Mouse (Mus musculus): Measurements from ENCODE around the gene Slc25a45.

Gene Slc25a45

GRCm38 (mm10) chr19:5887234-5887815 lies 9.7 kb downstream of the Slc25a45 start:
- DNase-seq (ENCODE audit: inconsistent age in 2 of 2, low spot score in 1 of 2) = no peak

DNA sequence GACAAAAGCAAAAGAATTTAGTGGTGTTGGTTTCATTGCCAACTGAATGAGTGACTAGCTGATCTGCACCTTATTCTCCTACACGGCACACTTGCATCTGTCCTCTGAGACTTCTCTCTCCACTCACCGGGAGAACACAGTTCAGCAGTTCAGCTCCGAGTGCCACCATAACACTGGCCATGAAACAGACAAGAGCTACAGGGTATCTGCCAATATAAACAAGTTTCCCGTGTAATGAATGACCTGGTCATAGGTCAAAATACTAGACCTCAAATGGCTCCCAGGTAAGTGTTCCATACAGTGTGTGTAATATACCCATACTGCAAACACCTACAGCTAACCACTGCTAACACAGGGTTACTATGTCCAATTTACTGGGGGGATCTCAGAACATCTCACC lies 11.6 kb downstream of the Slc25a45 start:
- no peak for DNase-seq (ENCODE audit: inconsistent age in 2 of 2, low spot score in 1 of 2)

GRCm38 (mm10) chr19:5891521-5892258 lies 14.1 kb downstream of the Slc25a45 start:
- DNase-seq (ENCODE audit: inconsistent age in 2 of 2, low spot score in 1 of 2) = no peak

- no peak for DNase-seq (ENCODE audit: inconsistent age in 2 of 2, low spot score in 1 of 2)
Observed at GRCm38 (mm10) chr19:5892262-5892661, 14.7 kb downstream of the Slc25a45 start.

DNA sequence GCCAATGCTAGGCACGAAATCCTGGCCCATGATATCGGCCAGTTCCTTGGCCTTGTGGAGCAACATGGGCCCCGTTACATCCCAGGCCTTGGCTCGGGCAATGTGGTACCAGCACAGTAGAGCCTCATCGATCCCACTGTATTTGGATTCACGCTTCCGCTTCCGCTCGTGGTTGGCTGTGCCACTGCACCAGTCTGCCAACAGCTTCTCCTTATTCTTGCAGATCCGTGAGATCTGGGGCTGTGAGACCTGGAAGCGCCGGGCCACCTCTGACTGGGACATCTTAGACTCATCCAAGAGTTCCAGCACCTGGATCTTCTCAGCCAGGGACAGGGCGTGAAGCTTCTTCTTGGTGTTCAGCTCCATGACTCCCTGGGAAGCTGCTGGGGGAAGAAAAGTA lies 15.1 kb downstream of the Slc25a45 start:
- DNase-seq (ENCODE audit: inconsistent age in 2 of 2, low spot score in 1 of 2) = no peak

GRCm38 (mm10) chr19:5893282-5894001 lies 15.8 kb downstream of the Slc25a45 start:
- no peak for DNase-seq (ENCODE audit: inconsistent age in 2 of 2, low spot score in 1 of 2)

GRCm38 (mm10) chr19:5894002-5894678 lies 16.5 kb downstream of the Slc25a45 start, which contains the start of gene Tigd3:
Gene Tigd3, minus strand, starts transcription at chr19:5894149.
- peak; percentile 94 to 98 for DNase-seq (ENCODE audit: inconsistent age in 2 of 2, low spot score in 1 of 2)

GRCm38 (mm10) chr19:5907275-5907674 lies 29.7 kb downstream of the Slc25a45 start:
- no peak for DNase-seq (ENCODE audit: inconsistent age in 2 of 2, low spot score in 1 of 2)

GRCm38 (mm10) chr19:5910221-5910620 lies 32.6 kb downstream of the Slc25a45 start:
- DNase-seq (ENCODE audit: inconsistent age in 2 of 2, low spot score in 1 of 2) = no peak

DNA sequence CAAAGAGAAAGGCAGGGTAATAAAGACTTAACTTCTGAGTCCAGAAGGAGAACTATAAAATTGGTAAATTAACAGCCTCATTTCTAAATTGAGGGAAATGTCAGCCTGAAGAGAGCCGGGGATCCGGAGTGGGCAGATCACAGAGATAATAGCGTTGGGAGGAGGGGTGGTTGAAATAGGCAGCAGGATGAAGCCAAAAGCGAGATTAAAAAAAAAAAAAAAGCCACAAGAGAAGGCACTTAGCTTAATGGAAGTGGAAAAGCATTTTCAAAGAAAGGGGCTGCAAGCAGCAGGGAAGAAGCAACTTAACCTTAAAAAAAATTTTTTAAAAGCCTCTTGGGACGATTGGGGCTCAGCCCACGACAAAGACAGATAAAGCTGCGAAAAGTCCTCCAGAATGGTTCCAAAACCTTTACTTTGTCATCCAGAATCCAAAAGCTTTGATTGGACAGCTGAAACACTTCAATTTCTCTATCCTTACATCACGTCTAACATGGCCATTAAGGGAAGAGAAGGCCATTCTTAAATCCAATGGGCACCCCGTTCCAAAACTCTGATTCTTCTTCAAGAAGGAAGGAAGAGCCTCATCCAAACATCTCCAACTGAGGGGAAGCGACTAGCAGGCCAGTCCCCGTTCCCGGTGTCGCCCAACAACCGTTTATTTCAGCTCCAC lies 34.0 kb downstream of the Slc25a45 start:
- no peak for DNase-seq (ENCODE audit: inconsistent age in 2 of 2, low spot score in 1 of 2)

DNA sequence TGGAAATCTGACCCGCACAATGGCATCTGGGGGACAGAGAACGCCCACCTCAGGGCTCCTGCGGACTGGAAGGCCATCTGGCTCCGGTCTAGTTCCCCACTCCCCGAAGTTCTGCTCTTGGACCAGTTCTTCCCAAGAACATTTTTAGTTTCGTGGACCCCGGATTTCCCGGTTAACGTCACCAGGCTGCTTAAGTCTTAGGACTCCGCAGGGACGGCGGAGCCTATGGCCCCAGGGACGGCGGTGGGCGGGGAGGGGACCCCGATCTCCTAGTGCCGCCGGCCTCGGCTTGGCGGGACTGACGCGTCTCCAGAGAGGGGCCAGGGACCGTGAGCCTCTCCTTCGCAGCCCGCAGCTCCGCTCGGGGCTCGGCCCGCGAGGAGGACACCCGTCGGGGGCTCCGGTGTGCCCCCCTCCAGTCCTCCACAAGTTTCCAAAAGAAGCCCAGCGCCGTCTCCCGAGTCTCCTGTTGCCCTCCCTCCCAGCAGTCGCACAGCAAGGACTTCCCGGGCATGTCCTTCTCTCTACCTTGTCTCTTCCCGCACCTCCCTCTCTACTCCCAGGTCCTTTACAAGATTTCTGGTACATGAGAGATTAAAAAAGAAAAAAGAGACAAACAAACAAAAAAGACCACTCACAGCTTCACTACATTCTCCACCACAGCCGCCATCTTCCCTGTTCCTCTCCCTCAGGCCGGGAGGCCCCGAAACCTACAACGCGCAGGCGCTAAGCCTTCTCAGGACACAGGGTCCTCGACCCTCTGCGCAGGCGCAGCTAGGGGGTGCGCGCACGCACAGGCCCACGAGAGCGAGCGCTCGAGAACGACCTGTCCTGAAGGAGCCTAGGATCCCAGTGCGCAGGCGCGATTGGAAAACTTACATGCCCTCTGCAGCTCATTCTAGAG lies 34.7 kb downstream of the Slc25a45 start:
- DNase-seq (ENCODE audit: inconsistent age in 2 of 2, low spot score in 1 of 2) = peak; percentile 99

- no peak for DNase-seq (ENCODE audit: inconsistent age in 2 of 2, low spot score in 1 of 2)
Observed at GRCm38 (mm10) chr19:5913007-5913719, 35.6 kb downstream of the Slc25a45 start, which contains the start of gene Dpf2. Gene Dpf2, minus strand, starts transcription at chr19:5913010.

DNA sequence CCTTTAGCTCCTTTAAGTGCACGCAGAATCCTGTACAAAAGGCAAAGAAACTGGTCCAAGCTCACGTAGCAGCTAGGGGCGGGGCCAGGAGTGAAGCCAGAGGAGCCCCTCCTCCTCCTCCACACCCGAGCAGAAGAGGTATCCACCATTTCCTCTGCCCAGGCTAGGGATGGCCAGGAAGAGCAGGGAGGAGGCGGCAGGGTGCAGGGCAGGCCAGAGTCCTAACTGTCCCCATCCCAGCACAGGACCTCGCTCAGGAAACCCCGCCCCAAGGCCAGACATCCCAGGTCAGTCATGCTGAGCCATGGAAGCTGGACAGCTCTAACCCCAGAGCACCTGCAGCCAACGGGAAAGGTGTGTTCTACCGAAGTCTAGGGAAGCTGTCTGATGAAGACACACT lies 44.1 kb downstream of the Slc25a45 start:
- peak in 1 of 2 experiments; percentile 52 for DNase-seq (ENCODE audit: inconsistent age in 2 of 2, low spot score in 1 of 2)

DNA sequence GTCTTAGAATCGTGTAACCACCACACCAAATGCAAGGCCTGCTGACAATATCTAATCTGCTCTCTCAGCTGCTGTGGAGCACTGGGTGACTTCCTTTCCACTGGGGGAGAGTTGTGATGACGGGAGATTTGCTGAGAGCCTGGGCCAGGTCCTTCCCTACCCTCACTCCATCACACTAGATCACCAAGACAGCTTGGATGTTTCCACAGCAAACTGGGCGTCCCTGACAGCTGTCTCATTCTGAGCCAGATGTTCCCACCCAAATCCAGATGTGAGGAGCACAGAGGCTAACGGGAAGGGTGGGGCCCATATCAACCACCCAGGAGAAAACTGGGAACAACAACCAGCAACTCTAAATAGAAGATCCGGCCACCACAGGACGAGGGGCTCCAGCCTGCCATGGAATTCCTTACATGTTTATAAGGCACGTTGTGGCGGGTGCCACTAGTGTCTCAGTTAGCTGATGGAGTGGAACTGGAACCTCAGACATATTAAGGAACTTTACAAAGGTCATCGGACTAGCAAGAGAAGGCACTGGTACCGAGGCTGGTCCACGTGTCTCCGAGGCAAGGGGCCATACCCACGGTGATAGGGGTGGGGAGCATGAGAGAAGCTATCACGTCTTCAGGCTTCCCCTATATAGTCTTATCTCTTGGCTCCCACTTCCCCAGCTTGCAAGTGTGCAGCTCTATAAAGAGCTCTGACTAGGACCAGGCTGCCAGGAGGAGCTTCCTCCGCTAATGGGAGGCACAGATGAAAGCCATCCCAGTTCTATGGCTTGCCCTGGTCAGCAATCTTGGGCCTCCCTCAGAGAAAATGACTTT lies 44.7 kb downstream of the Slc25a45 start:
- DNase-seq (ENCODE audit: inconsistent age in 2 of 2, low spot score in 1 of 2) = peak in 1 of 2 experiments; percentile 54

DNA sequence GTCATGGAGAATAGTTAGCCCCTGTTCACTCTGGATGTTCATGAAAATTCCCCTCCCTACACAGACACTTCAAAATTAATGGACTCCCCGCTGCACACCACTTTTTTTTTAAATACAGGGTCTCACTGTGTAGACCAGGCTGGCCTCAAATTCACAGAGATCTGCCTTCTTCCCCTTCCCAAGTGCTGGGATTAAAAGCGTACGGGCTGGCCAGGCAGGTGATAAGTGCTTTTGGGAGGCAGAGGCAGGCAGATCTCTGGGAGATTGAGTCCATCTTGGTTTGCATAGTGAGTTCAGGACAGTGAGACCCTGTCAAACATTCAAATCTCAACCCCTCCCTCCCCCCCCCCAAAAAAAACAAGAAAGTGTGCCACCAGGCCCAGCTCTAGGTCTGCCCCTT lies 45.4 kb downstream of the Slc25a45 start:
- DNase-seq (ENCODE audit: inconsistent age in 2 of 2, low spot score in 1 of 2) = no peak

GRCm38 (mm10) chr19:5923990-5924712 lies 46.5 kb downstream of the Slc25a45 start:
- DNase-seq (ENCODE audit: inconsistent age in 2 of 2, low spot score in 1 of 2) = peak; percentile 84 to 95

GRCm38 (mm10) chr19:5924713-5925093 lies 47.1 kb downstream of the Slc25a45 start, which contains the start of gene Cdc42ep2:
Gene Cdc42ep2, minus strand, starts transcription at chr19:5924816.
- DNase-seq (ENCODE audit: inconsistent age in 2 of 2, low spot score in 1 of 2) = peak; percentile 96 to 98

All from adrenal gland, adult (tissue).